Mouse (Mus musculus): ENCODE data around the gene Maml3. TPM values are rescaled to one million over a fixed set of nuclear protein-coding genes. Genes with fewer than 3 reads are reported as not detected.
A peak's percentile ranks its signal among the peaks of the same experiment; 100 is the strongest.

The Maml3 gene
- polyA plus RNA-seq, 1 experiment from 2014 or later = 5.0 TPM

GRCm38 (mm10) chr3:51748436-51749376 is 356.2 kb downstream of the Maml3 start:
- Histone ChIP-seq H3K4me3 (replicated peaks; ENCODE audit: low read length) (no peak overlapping the region), H3K36me3 (ENCODE audit: control insufficient read depth, insufficient read depth) (no peaks in the 10 kb centered on the region), H3K9me3 (ENCODE audit: control insufficient read depth, low read length) (no peaks in the 10 kb centered on the region), H3K27ac (ENCODE audit: low read length) (peak overlapping the region; percentile 95), H3K4me2 (ENCODE audit: low read length) (no peak overlapping the region), H3K27me3 (replicated peaks; ENCODE audit: control insufficient read depth, insufficient read depth, low read length) (no peaks in the 10 kb centered on the region), H3K4me1 (replicated peaks; ENCODE audit: control insufficient read depth, insufficient read depth, low read length) (peaks cover 26% of the 10 kb centered on the region), H3K9ac (replicated peaks; ENCODE audit: low read depth, low read length) (peak overlapping the region; percentile 39; the same call in 1 of the 2 replicates)
- peak; percentile 31 for ATAC-seq
- WGBS = 62% methylated on average over 17 of the region's 17 CpGs

GRCm38 (mm10) chr3:51746816-51747215 is 358.1 kb downstream of the Maml3 start:
- Histone ChIP-seq H3K27me3 (replicated peaks; ENCODE audit: control insufficient read depth, insufficient read depth, low read length) (no peaks in the 10 kb centered on the region), H3K4me2 (ENCODE audit: low read length) (no peak overlapping the region), H3K9me3 (ENCODE audit: control insufficient read depth, low read length) (no peaks in the 10 kb centered on the region), H3K36me3 (ENCODE audit: control insufficient read depth, insufficient read depth) (no peaks in the 10 kb centered on the region), H3K4me3 (replicated peaks; ENCODE audit: low read length) (no peak overlapping the region), H3K4me1 (replicated peaks; ENCODE audit: control insufficient read depth, insufficient read depth, low read length) (peaks cover 26% of the 10 kb centered on the region), H3K9ac (replicated peaks; ENCODE audit: low read depth, low read length) (no peak overlapping the region), H3K27ac (ENCODE audit: low read length) (no peak overlapping the region)
- ATAC-seq = no peak
- WGBS = 33% methylated on average over 8 of the region's 8 CpGs

- no peak overlapping the region for H3K4me3 ChIP-seq (replicated peaks; ENCODE audit: low read length)
- H3K4me2 ChIP-seq (ENCODE audit: low read length) = no peak overlapping the region
- H3K27me3 ChIP-seq (replicated peaks; ENCODE audit: control insufficient read depth, insufficient read depth, low read length) = no peaks in the 10 kb centered on the region
- peaks cover 16% of the 10 kb centered on the region for H3K4me1 ChIP-seq (replicated peaks; ENCODE audit: control insufficient read depth, insufficient read depth, low read length)
- no peak overlapping the region for H3K9ac ChIP-seq (replicated peaks; ENCODE audit: low read depth, low read length)
- no peaks in the 10 kb centered on the region for H3K9me3 ChIP-seq (ENCODE audit: control insufficient read depth, low read length)
- 94% methylated on average over 8 of the region's 8 CpGs for WGBS
- no peak for ATAC-seq
- H3K27ac ChIP-seq (ENCODE audit: low read length) = no peak overlapping the region
- no peaks in the 10 kb centered on the region for H3K36me3 ChIP-seq (ENCODE audit: control insufficient read depth, insufficient read depth)
These were observed 359.7 kb downstream of the Maml3 start for GRCm38 (mm10) chr3:51745162-51745561.

- Histone ChIP-seq H3K4me3 (replicated peaks; ENCODE audit: low read length) (no peak overlapping the region), H3K27me3 (replicated peaks; ENCODE audit: control insufficient read depth, insufficient read depth, low read length) (no peaks in the 10 kb centered on the region), H3K27ac (ENCODE audit: low read length) (no peak overlapping the region), H3K36me3 (ENCODE audit: control insufficient read depth, insufficient read depth) (no peaks in the 10 kb centered on the region), H3K4me1 (replicated peaks; ENCODE audit: control insufficient read depth, insufficient read depth, low read length) (peaks cover 10% of the 10 kb centered on the region), H3K9ac (replicated peaks; ENCODE audit: low read depth, low read length) (no peak overlapping the region), H3K9me3 (ENCODE audit: control insufficient read depth, low read length) (no peaks in the 10 kb centered on the region), H3K4me2 (ENCODE audit: low read length) (no peak overlapping the region)
- WGBS = 86% methylated on average over 4 of the region's 4 CpGs
- ATAC-seq = no peak
These were observed 360.5 kb downstream of the Maml3 start for GRCm38 (mm10) chr3:51744339-51744759.

GRCm38 (mm10) chr3:51742405-51742804 is 362.5 kb downstream of the Maml3 start:
- Histone ChIP-seq H3K9me3 (ENCODE audit: control insufficient read depth, low read length) (no peaks in the 10 kb centered on the region), H3K36me3 (ENCODE audit: control insufficient read depth, insufficient read depth) (no peaks in the 10 kb centered on the region), H3K27me3 (replicated peaks; ENCODE audit: control insufficient read depth, insufficient read depth, low read length) (no peaks in the 10 kb centered on the region), H3K9ac (replicated peaks; ENCODE audit: low read depth, low read length) (no peak overlapping the region), H3K4me2 (ENCODE audit: low read length) (no peak overlapping the region), H3K4me3 (replicated peaks; ENCODE audit: low read length) (no peak overlapping the region), H3K27ac (ENCODE audit: low read length) (no peak overlapping the region), H3K4me1 (replicated peaks; ENCODE audit: control insufficient read depth, insufficient read depth, low read length) (peaks cover 8% of the 10 kb centered on the region)
- 95% methylated on average over 6 of the region's 6 CpGs for WGBS
- no peak for ATAC-seq

- Histone ChIP-seq H3K4me2 (ENCODE audit: low read length) (no peak overlapping the region), H3K27me3 (replicated peaks; ENCODE audit: control insufficient read depth, insufficient read depth, low read length) (no peaks in the 10 kb centered on the region), H3K4me1 (replicated peaks; ENCODE audit: control insufficient read depth, insufficient read depth, low read length) (peaks cover 8% of the 10 kb centered on the region), H3K9ac (replicated peaks; ENCODE audit: low read depth, low read length) (no peak overlapping the region), H3K9me3 (ENCODE audit: control insufficient read depth, low read length) (no peaks in the 10 kb centered on the region), H3K27ac (ENCODE audit: low read length) (no peak overlapping the region), H3K4me3 (replicated peaks; ENCODE audit: low read length) (no peak overlapping the region), H3K36me3 (ENCODE audit: control insufficient read depth, insufficient read depth) (no peaks in the 10 kb centered on the region)
- no peak for ATAC-seq
- 71% methylated on average over 10 of the region's 10 CpGs for WGBS
These were observed 363.1 kb downstream of the Maml3 start for GRCm38 (mm10) chr3:51741824-51742223.

- Histone ChIP-seq H3K4me3 (replicated peaks; ENCODE audit: low read length) (no peak overlapping the region), H3K27me3 (replicated peaks; ENCODE audit: control insufficient read depth, insufficient read depth, low read length) (no peaks in the 10 kb centered on the region), H3K27ac (ENCODE audit: low read length) (peak overlapping the region; percentile 62), H3K9me3 (ENCODE audit: control insufficient read depth, low read length) (no peaks in the 10 kb centered on the region), H3K4me1 (replicated peaks; ENCODE audit: control insufficient read depth, insufficient read depth, low read length) (peaks cover 8% of the 10 kb centered on the region), H3K36me3 (ENCODE audit: control insufficient read depth, insufficient read depth) (no peaks in the 10 kb centered on the region), H3K4me2 (ENCODE audit: low read length) (no peak overlapping the region), H3K9ac (replicated peaks; ENCODE audit: low read depth, low read length) (no peak overlapping the region)
- ATAC-seq = no peak
These were observed 365.1 kb downstream of the Maml3 start for GRCm38 (mm10) chr3:51739835-51740112.

GRCm38 (mm10) chr3:51739049-51739834 is 365.6 kb downstream of the Maml3 start:
- H3K9me3 ChIP-seq (ENCODE audit: control insufficient read depth, low read length) = no peaks in the 10 kb centered on the region
- H3K36me3 ChIP-seq (ENCODE audit: control insufficient read depth, insufficient read depth) = no peaks in the 10 kb centered on the region
- peak; percentile 85 for ATAC-seq
- no peaks in the 10 kb centered on the region for H3K27me3 ChIP-seq (replicated peaks; ENCODE audit: control insufficient read depth, insufficient read depth, low read length)
- H3K9ac ChIP-seq (replicated peaks; ENCODE audit: low read depth, low read length) = peak overlapping the region; percentile 45
- no peak overlapping the region for H3K4me3 ChIP-seq (replicated peaks; ENCODE audit: low read length)
- H3K4me2 ChIP-seq (ENCODE audit: low read length) = peak overlapping the region; percentile 16
- WGBS = 7% methylated on average over 12 of the region's 12 CpGs
- H3K4me1 ChIP-seq (replicated peaks; ENCODE audit: control insufficient read depth, insufficient read depth, low read length) = peaks cover 8% of the 10 kb centered on the region
- peak overlapping the region; percentile 62 for H3K27ac ChIP-seq (ENCODE audit: low read length)

GRCm38 (mm10) chr3:51733685-51734084 is 371.2 kb downstream of the Maml3 start:
- 94% methylated on average over 3 of the region's 3 CpGs for WGBS
- Histone ChIP-seq H3K4me2 (ENCODE audit: low read length) (no peak overlapping the region), H3K9ac (replicated peaks; ENCODE audit: low read depth, low read length) (no peak overlapping the region), H3K27ac (ENCODE audit: low read length) (no peak overlapping the region), H3K36me3 (ENCODE audit: control insufficient read depth, insufficient read depth) (no peaks in the 10 kb centered on the region), H3K9me3 (ENCODE audit: control insufficient read depth, low read length) (no peaks in the 10 kb centered on the region), H3K27me3 (replicated peaks; ENCODE audit: control insufficient read depth, insufficient read depth, low read length) (no peaks in the 10 kb centered on the region), H3K4me1 (replicated peaks; ENCODE audit: control insufficient read depth, insufficient read depth, low read length) (peaks cover 10% of the 10 kb centered on the region), H3K4me3 (replicated peaks; ENCODE audit: low read length) (no peak overlapping the region)
- no peak for ATAC-seq
